ENCODE assay signal across 8 mouse cellular contexts in genomic region chr2:125122288-125122623, GRCm38 (mm10). TPM values are rescaled to one million over a fixed set of nuclear protein-coding genes. Genes with fewer than 3 reads are reported as not detected.
DNase-seq lines count a peak whose midpoint lies in the region; ATAC-seq lines count a peak whose summit lies in the region.

No protein-coding gene starts in this region.

- H3K27me3 ChIP-seq in heart, embryonic 15.5 days, result no peaks in the 10 kb centered on the region
- H3K27me3 ChIP-seq in hindbrain, embryonic 14.5 days (ENCODE audit: control insufficient read depth, insufficient read depth, low read length), result no peaks in the 10 kb centered on the region
- no peaks in the 10 kb centered on the region for H3K27me3 ChIP-seq in midbrain, embryonic 13.5 days

- no peaks in the 10 kb centered on the region for H3K9me3 ChIP-seq in heart, embryonic 15.5 days (replicated peaks)
- no peaks in the 10 kb centered on the region for H3K9me3 ChIP-seq in hindbrain, embryonic 14.5 days (ENCODE audit: control insufficient read depth, low read length)
- H3K9me3 ChIP-seq in midbrain, embryonic 13.5 days, result no peaks in the 10 kb centered on the region

- peak overlapping the region; percentile 69 for H3K4me2 ChIP-seq in heart, embryonic 15.5 days
- H3K4me2 ChIP-seq in hindbrain, embryonic 14.5 days (replicated peaks), result peak overlapping the region; percentile 84
- H3K4me2 ChIP-seq in midbrain, embryonic 13.5 days (replicated peaks), result peak overlapping the region; percentile 78

- DNase-seq in heart, adult 9 months (ENCODE audit: low spot score in 2 of 2), result no peak
- peak; percentile 52 for DNase-seq in adipocyte (ENCODE audit: low spot score)
- peak; percentile 42 for DNase-seq in hindbrain, embryonic 14.5 days (ENCODE audit: low spot score)
- DNase-seq in B cell, adult 2 months, result no peak
- no peak for DNase-seq in adrenal gland, postnatal 25 days
- DNase-seq in gastrocnemius, adult 8-10 months (ENCODE audit: low spot score in 2 of 2), result no peak

- H3K9ac ChIP-seq in heart, embryonic 15.5 days, result peak overlapping the region; percentile 93
- peak overlapping the region; percentile 97 for H3K9ac ChIP-seq in hindbrain, embryonic 14.5 days
- peak overlapping the region; percentile 98 for H3K9ac ChIP-seq in midbrain, embryonic 13.5 days (replicated peaks)

- peaks cover 28% of the 10 kb centered on the region for H3K4me1 ChIP-seq in heart, embryonic 15.5 days (replicated peaks)
- H3K4me1 ChIP-seq in hindbrain, embryonic 14.5 days (replicated peaks; ENCODE audit: control insufficient read depth, insufficient read depth, low read length), result peaks cover 27% of the 10 kb centered on the region
- H3K4me1 ChIP-seq in midbrain, embryonic 13.5 days (replicated peaks), result peaks cover 32% of the 10 kb centered on the region

- no peak for ATAC-seq in heart, embryonic 15.5 days (replicated peaks; ENCODE audit: insufficient number of reproducible peaks, insufficient read depth, low FRiP score, low read depth)
- ATAC-seq in hindbrain, embryonic 14.5 days (ENCODE audit: low FRiP score), result no peak
- ATAC-seq in midbrain, embryonic 13.5 days, result peak; percentile 37; the same call in 1 of the 2 replicates

- H3K27ac ChIP-seq in heart, embryonic 15.5 days, result peak overlapping the region; percentile 85
- H3K27ac ChIP-seq in hindbrain, embryonic 14.5 days, result peak overlapping the region; percentile 96
- peak overlapping the region; percentile 97 for H3K27ac ChIP-seq in midbrain, embryonic 13.5 days

- 8% methylated on average over 4 of the region's 4 CpGs for WGBS in heart, embryonic 15.5 days
- WGBS in hindbrain, embryonic 14.5 days, result 1% methylated on average over 4 of the region's 4 CpGs
- 5% methylated on average over 4 of the region's 4 CpGs for WGBS in midbrain, embryonic 13.5 days

- H3K36me3 ChIP-seq in heart, embryonic 15.5 days, result no peaks in the 10 kb centered on the region
- H3K36me3 ChIP-seq in hindbrain, embryonic 14.5 days (replicated peaks; ENCODE audit: control insufficient read depth, insufficient read depth), result no peaks in the 10 kb centered on the region
- H3K36me3 ChIP-seq in midbrain, embryonic 13.5 days, result no peaks in the 10 kb centered on the region

- H3K4me3 ChIP-seq in heart, embryonic 15.5 days, result peak overlapping the region; percentile 85
- peak overlapping the region; percentile 80 for H3K4me3 ChIP-seq in hindbrain, embryonic 14.5 days (replicated peaks; ENCODE audit: low read length)
- peak overlapping the region; percentile 83 for H3K4me3 ChIP-seq in midbrain, embryonic 13.5 days (replicated peaks)

RNA-seq across cellular contexts. Expression of gene Myef2, which starts 1.2 kb away (rescaled TPM):
- 51.3 and 53.1 TPM in 2 replicates for polyA plus RNA-seq in heart, embryonic 15.5 days (2015; fragmentation: Nextera tagmentation; extraction: Ambion mirVana)
- 227 and 232 TPM in 2 replicates for polyA plus RNA-seq in hindbrain, embryonic 14.5 days (2014; fragmentation: Nextera tagmentation; extraction: Ambion mirVana)
- 244 and 271 TPM in 2 replicates for polyA plus RNA-seq in midbrain, embryonic 13.5 days (2015; fragmentation: Nextera tagmentation; extraction: Ambion mirVana)
- total RNA-seq in adrenal gland, postnatal 25 days (2021), result 28.9 and 29.5 TPM in 2 replicates
- total RNA-seq in gastrocnemius, adult 8-10 months (2022), result 1 to 10 TPM; 1.2 to 1.7 (median 1.3) TPM

RNA-seq across cellular contexts. Expression of gene Ctxn2, which starts 14.2 kb away (rescaled TPM):
- polyA plus RNA-seq in heart, embryonic 15.5 days (2015; fragmentation: Nextera tagmentation; extraction: Ambion mirVana), result not detected in 2 replicates
- 17.5 and 20.7 TPM in 2 replicates for polyA plus RNA-seq in hindbrain, embryonic 14.5 days (2014; fragmentation: Nextera tagmentation; extraction: Ambion mirVana)
- polyA plus RNA-seq in midbrain, embryonic 13.5 days (2015; fragmentation: Nextera tagmentation; extraction: Ambion mirVana), result 4.2 and 5.0 TPM in 2 replicates
- not detected in 2 replicates for total RNA-seq in adrenal gland, postnatal 25 days (2021)
- total RNA-seq in gastrocnemius, adult 8-10 months (2022), result not detected

RNA-seq across cellular contexts. Expression of gene Slc12a1, which starts 30.0 kb away (rescaled TPM):
- polyA plus RNA-seq in heart, embryonic 15.5 days (2015; fragmentation: Nextera tagmentation; extraction: Ambion mirVana), result not detected in 2 replicates
- polyA plus RNA-seq in hindbrain, embryonic 14.5 days (2014; fragmentation: Nextera tagmentation; extraction: Ambion mirVana), result 0.15 and 0.18 TPM in 2 replicates
- polyA plus RNA-seq in midbrain, embryonic 13.5 days (2015; fragmentation: Nextera tagmentation; extraction: Ambion mirVana), result not detected in 2 replicates
- total RNA-seq in adrenal gland, postnatal 25 days (2021), result not detected in 2 replicates
- not detected for total RNA-seq in gastrocnemius, adult 8-10 months (2022)

RNA-seq across cellular contexts. Expression of gene Slc24a5, which starts 54.3 kb away (rescaled TPM):
- 1.2 and 1.4 TPM in 2 replicates for polyA plus RNA-seq in heart, embryonic 15.5 days (2015; fragmentation: Nextera tagmentation; extraction: Ambion mirVana)
- 5.6 and 8.2 TPM in 2 replicates for polyA plus RNA-seq in hindbrain, embryonic 14.5 days (2014; fragmentation: Nextera tagmentation; extraction: Ambion mirVana)
- polyA plus RNA-seq in midbrain, embryonic 13.5 days (2015; fragmentation: Nextera tagmentation; extraction: Ambion mirVana), result 5.6 and 5.7 TPM in 2 replicates
- total RNA-seq in adrenal gland, postnatal 25 days (2021), result not detected in 2 replicates
- total RNA-seq in gastrocnemius, adult 8-10 months (2022), result not detected

Comparison
In these comparisons a context has a peak if more than half of its experiments do, and no peak if none do; other contexts are left out.
1. DNase-seq: peak in adipocyte (single experiment) and hindbrain, embryonic 14.5 days (single experiment); none in heart, adult 9 months (0 of 2), B cell, adult 2 months (0 of 2), adrenal gland, postnatal 25 days (single experiment) and gastrocnemius, adult 8-10 months (0 of 2).
2. Peak in every context shown above with its lines, with median percentiles within 50 percentile points of each other: H3K27ac ChIP-seq, H3K4me2 ChIP-seq, H3K4me3 ChIP-seq and H3K9ac ChIP-seq.